Mouse (Mus musculus) heart, postnatal 0 days (tissue): Measurements from ENCODE around the gene 2410004B18Rik. TPM values are rescaled to one million over a fixed set of nuclear protein-coding genes. Genes with fewer than 3 reads are reported as not detected.

Experiments used
- ATAC-seq: fragments of 200-750 bp; cut with Nextera tagmentation; 2 replicates; pipeline ENCODE4 v1.8.0; 2017; ENCODE audit warnings: low read depth, moderate number of reproducible peaks, moderate library complexity; ENCODE audit not compliant: insufficient read depth
- DNase-seq: peaks from one replicate; pipeline ENCODE4 v3.0.0-alpha.2; 2016; ENCODE audit warnings: low spot score
- H3K27ac ChIP-seq: fragments of 300-500 bp; sonication (generic); 2 replicates; pipeline ENCODE4 v1.5.1; 2014; ENCODE audit warnings: low read depth, mild to moderate bottlenecking
- H3K27me3 ChIP-seq: fragments of 300-500 bp; sonication (generic); 2 replicates; pipeline ENCODE4 v1.6.1; 2014; ENCODE audit warnings: low read length, mixed read lengths; ENCODE audit not compliant: control insufficient read depth, insufficient read depth
- H3K36me3 ChIP-seq: fragments of 300-500 bp; sonication (generic); replicated peaks from 2 replicates; pipeline ENCODE4 v1.6.1; 2014; ENCODE audit warnings: low read length, mixed read lengths; ENCODE audit not compliant: control insufficient read depth, insufficient read depth
- H3K4me1 ChIP-seq: fragments of 300-500 bp; sonication (generic); 2 replicates; pipeline ENCODE4 v1.6.1; 2014; ENCODE audit warnings: antibody characterized with exemption; ENCODE audit not compliant: control insufficient read depth, insufficient read depth
- H3K4me2 ChIP-seq: fragments of 300-500 bp; sonication (generic); 2 replicates; pipeline ENCODE4 v1.6.1; 2014; ENCODE audit warnings: low read depth, mild to moderate bottlenecking, low read length, moderate library complexity
- H3K4me3 ChIP-seq: fragments of 300-500 bp; sonication (generic); 2 replicates; pipeline ENCODE4 v1.5.1; 2014; ENCODE audit warnings: low read depth, low read length
- H3K9ac ChIP-seq: fragments of 300-500 bp; sonication (generic); replicated peaks from 2 replicates; pipeline ENCODE4 v1.6.1; 2014; ENCODE audit warnings: low read depth, low read length, mixed read lengths
- H3K9me3 ChIP-seq: fragments of 300-500 bp; sonication (generic); replicated peaks from 2 replicates; pipeline ENCODE4 v1.6.1; 2016; ENCODE audit warnings: low read length; ENCODE audit not compliant: control insufficient read depth
- CTCF ChIP-seq: IDR thresholded peaks from 2 replicates; pipeline ENCODE4 v1.5.1; 2016; ENCODE audit warnings: antibody characterized with exemption, control low read depth, low read depth
- EP300 ChIP-seq: IDR thresholded peaks from 2 replicates; pipeline ENCODE4 v1.6.1; 2016; ENCODE audit warnings: antibody characterized with exemption, low read depth
- WGBS: fragments of 180-500 bp; shearing (Covaris S2); extraction: QIAGEN DNeasy Blood & Tissue Kit; methylation state at CpG from one replicate; pipeline ENCODE4 v1.1.7; 2014; 5-methylcytosine and 5-hydroxymethylcytosine counted together
- polyA plus RNA-seq: library from polyadenylated mRNA; unstranded; fragments of >200 nt; fragmentation: Nextera tagmentation; extraction: Ambion mirVana; gene quantifications from 2 replicates; pipeline ENCODE4 v1.2.1, GENCODE M21; 2015
- total RNA-seq: library from RNA; depleted of rRNA; stranded (reverse); fragments of >200 nt; gene quantifications from 2 replicates; pipeline ENCODE4 v1.2.3, GENCODE M21; 2014; ENCODE audit warnings: low replicate concordance

The 2410004B18Rik gene
- total and polyA plus RNA-seq, 2 experiments from 2014 or later = 12.3 to 35.9 TPM

GRCm38 (mm10) chr3:145944348-145944747 is 6.5 kb downstream of the 2410004B18Rik start:
- Histone ChIP-seq H3K36me3 (peaks cover 40% of the 10 kb centered on the region), H3K27ac (no peak overlapping the region), H3K27me3 (no peaks in the 10 kb centered on the region), H3K4me2 (no peak overlapping the region), H3K4me3 (no peak overlapping the region), H3K4me1 (peaks cover 17% of the 10 kb centered on the region), H3K9ac (no peak overlapping the region), H3K9me3 (no peaks in the 10 kb centered on the region)
- ATAC-seq = no peak
- 51% methylated on average over 7 of the region's 7 CpGs for WGBS
- no peak for DNase-seq
- TF ChIP-seq CTCF = no peak
- no peak for TF ChIP-seq EP300

GRCm38 (mm10) chr3:145945904-145946303 is 8.1 kb downstream of the 2410004B18Rik start:
- H3K9me3 ChIP-seq = no peaks in the 10 kb centered on the region
- H3K4me1 ChIP-seq = peaks cover 8% of the 10 kb centered on the region
- H3K4me2 ChIP-seq = no peak overlapping the region
- DNase-seq = no peak
- no peak overlapping the region for H3K4me3 ChIP-seq
- H3K9ac ChIP-seq = no peak overlapping the region
- TF ChIP-seq CTCF (no peak), EP300 (no peak)
- ATAC-seq = no peak
- no peaks in the 10 kb centered on the region for H3K27me3 ChIP-seq
- peak overlapping the region; percentile 71 for H3K27ac ChIP-seq
- H3K36me3 ChIP-seq = peaks cover 36% of the 10 kb centered on the region
- 90% methylated on average over 3 of the region's 3 CpGs for WGBS

GRCm38 (mm10) chr3:145946654-145947053 is 8.8 kb downstream of the 2410004B18Rik start:
- Histone ChIP-seq H3K4me1 (peaks cover 14% of the 10 kb centered on the region), H3K36me3 (peaks cover 28% of the 10 kb centered on the region), H3K9ac (no peak overlapping the region), H3K4me2 (no peak overlapping the region), H3K27ac (peak overlapping the region; percentile 71), H3K4me3 (no peak overlapping the region), H3K9me3 (no peaks in the 10 kb centered on the region), H3K27me3 (no peaks in the 10 kb centered on the region)
- TF ChIP-seq CTCF = no peak
- no peak for TF ChIP-seq EP300
- DNase-seq (peak; percentile 55), ATAC-seq (peak; percentile 31; the same call in 1 of the 2 replicates)
- WGBS = 10% methylated on average over 2 of the region's 2 CpGs

GRCm38 (mm10) chr3:145947539-145948204 is 9.9 kb downstream of the 2410004B18Rik start:
- Histone ChIP-seq H3K4me1 (peaks cover 15% of the 10 kb centered on the region), H3K27ac (peak overlapping the region; percentile 71), H3K36me3 (peaks cover 25% of the 10 kb centered on the region), H3K9ac (0 out of 2 replicates have a peak overlapping the region, but pooled peaks have one; percentile 15), H3K27me3 (no peaks in the 10 kb centered on the region), H3K4me3 (no peak overlapping the region), H3K9me3 (no peaks in the 10 kb centered on the region), H3K4me2 (no peak overlapping the region)
- DNase-seq = no peak
- ATAC-seq = no peak
- WGBS = 52% methylated on average over 6 of the region's 6 CpGs
- TF ChIP-seq CTCF = no peak
- TF ChIP-seq EP300 = no peak

GRCm38 (mm10) chr3:145950034-145950814 is 12.4 kb downstream of the 2410004B18Rik start:
- DNase-seq (peak; percentile 89), ATAC-seq (peak; percentile 77)
- Histone ChIP-seq H3K4me3 (peak overlapping the region; percentile 18; the same call in 1 of the 2 replicates), H3K4me2 (peak overlapping the region; percentile 49), H3K9ac (no peak overlapping the region; the same call in 1 of the 2 replicates), H3K4me1 (peaks cover 15% of the 10 kb centered on the region), H3K27me3 (no peaks in the 10 kb centered on the region), H3K9me3 (no peaks in the 10 kb centered on the region), H3K36me3 (0 out of 2 replicates have a peak, but pooled peaks cover 1% of the 10 kb centered on the region), H3K27ac (no peak overlapping the region)
- 9% methylated on average over 15 of the region's 15 CpGs for WGBS
- TF ChIP-seq CTCF (peak; percentile 70), EP300 (no peak)
